Mouse (Mus musculus): ENCODE results near the gene Padi6. TPM values are rescaled to one million over a fixed set of nuclear protein-coding genes. Genes with fewer than 3 reads are reported as not detected.

Gene Padi6
- total RNA-seq, 2 experiments from 2014 or later = 0.21 to 0.69 TPM

DNA sequence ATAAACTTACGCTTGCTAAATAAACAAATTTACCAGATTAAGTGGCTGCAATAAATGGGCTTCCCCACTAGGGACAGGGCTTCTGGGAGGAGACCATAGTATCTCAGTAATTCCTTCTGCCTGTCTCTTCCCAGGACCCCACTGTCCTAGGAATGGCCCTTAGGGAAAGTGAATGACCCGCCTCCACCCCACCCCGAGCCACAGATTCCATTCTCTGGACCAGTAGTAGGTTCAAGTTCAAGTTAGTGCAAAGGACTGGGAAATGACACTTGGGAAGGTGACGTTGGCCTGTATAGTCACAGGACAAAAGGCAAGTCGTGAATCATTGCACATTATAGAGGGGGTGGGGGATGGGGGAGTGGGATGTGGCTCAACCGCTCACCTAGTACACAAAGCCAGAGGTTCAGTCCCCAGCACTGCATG lies 57.6 kb downstream of the Padi6 start:
- DNase-seq (ENCODE audit: low spot score in 2 of 2) = no peak

DNA sequence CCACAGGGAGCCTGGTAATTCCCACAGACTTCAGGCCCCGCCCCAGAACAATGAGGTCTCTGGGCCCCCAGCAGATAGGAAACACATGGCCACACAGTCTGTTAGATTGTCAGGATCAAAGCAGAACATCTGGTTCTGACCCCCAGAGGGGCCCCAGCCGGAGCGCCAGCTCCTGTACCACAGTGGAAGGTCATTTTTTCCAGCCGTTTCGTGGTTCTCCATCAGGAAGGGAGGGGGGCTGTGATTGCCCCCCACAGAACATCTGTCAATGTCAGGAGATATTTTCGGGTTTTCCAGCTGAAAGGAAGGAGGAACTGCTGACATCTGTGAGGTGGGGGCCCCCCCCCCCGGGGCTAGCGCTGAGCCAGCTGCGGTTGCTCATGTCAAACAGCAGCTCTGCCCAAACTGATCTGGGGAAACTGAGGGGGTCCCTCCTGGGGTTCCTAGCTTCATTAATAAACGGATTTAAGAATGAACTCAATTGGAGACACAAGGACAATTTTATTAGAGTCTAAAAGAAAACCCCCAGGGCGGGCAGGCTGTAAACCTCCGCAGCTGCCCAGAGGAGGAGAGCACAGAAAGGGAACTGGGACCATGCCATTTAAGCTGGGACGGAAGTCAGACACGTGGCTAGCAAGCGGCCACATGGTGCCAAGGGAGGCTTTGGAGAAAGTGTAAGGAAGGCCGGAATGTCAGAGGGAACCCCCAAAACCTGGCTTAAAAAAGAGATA lies 58.1 kb downstream of the Padi6 start:
- DNase-seq (ENCODE audit: low spot score in 2 of 2) = no peak

DNA sequence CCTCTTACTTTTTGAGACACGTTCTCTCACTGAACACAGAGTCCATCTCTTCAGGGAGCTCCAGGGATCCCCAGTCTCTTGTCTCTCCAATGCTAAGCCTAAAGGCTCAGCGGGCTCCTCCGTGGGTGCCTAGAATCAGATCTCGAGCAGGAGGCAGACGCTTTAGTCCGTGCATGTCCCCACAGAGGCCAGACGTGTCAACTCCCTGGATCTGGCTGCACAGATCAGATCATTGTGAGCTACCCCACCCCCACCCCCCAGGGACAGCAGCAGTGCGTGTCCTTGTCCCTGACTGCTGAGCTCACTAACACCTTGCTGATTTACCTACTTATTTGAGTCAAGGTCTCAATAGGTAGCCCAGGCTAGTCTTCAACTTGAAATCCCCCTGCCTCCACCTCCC lies 58.8 kb downstream of the Padi6 start:
- no peak for DNase-seq (ENCODE audit: low spot score in 2 of 2)

DNA sequence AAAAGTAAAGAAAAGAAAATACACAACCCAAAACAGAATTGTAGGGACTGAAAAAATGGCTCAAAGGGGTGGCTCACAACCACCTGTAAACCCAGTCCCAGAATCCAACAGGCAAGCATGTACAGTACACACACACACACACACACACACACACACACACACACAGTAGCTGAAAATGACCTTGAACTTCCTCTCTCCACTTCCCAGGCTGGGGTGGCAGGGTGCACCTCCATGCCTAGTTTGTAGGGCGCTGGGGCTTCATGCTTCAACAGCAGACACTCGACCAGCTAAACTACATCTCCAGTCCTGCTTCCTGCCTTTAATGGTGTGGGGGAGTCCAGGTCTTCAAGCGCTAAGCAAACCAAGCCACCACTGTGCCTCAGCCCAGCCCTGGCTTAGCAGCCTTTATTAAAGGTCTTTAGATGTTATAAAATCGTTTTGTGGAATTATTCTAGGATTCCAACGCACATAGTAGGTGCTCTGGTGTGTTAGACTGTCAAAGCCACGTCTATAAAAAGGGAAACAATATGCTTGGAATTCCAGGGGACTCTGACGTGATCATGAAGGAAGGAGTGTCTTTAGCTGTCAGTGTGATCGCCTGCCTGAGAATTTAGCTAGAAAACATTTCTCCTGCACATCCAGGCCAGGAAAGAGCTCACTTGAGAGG lies 61.6 kb downstream of the Padi6 start:
- DNase-seq (ENCODE audit: low spot score in 2 of 2) = no peak

DNA sequence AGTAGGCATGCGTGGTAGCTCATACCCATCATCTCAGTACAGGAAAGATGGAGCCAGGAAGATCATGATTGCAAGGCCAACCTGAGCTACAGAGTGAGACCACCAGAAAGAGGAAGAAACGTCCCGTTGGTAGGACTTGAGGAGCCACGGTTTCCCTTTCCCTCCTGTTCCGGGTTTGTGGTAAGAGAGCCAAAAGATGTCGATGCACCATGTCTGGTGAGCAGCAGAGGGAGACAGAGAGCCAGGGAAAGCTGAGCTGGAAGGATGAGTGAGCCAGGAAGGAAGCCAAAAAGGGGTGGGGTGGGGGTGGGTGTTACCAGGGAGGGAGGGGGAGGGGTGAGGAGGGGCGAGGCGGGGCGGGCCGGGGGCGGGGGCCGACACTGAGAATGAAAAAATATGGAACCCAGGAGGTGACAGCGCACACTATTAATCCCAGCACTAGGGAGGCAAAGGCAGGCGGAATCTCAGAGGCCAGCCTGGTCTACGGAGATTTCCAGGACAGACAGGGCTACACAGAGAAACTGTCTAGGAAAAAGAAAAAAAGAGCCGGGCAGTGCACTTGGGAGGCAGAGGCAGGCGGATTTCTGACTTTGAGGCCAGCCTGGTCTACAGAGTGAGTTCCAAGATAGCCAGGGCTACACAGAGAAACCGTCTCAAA lies 62.6 kb downstream of the Padi6 start:
- DNase-seq (ENCODE audit: low spot score in 2 of 2) = peak; percentile 89

DNA sequence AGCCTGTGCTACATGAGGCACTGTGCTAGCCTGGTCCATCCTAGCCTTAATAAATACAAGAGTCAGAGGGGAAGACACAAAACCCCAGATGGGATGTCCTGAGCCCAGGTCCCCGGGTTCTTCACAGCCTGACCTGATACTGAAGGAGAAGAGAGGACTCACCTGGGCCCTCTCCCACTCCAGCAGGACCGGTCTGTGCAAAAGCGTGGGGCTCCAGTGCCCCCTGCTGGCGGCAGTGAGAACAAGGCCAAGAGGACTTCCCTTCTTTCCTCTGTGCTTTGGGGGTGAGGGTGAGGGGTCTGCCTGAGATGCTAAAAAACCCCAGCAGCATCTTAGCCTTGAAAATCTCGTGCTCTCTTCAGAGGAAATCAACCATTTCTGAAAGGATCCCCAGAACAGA lies 63.4 kb downstream of the Padi6 start:
- peak in 1 of 2 experiments; percentile 62 for DNase-seq (ENCODE audit: low spot score in 2 of 2)

Small RNA genes within 50 kb of the gene (microRNA-seq; reads per million reads assigned to microRNA genes)
- gene Gm23045 (0 reads per million in 2 experiments), gene Gm25951 (0 reads per million in 2 experiments)

Other genes with a start within 250 kb of the Padi6 start
- 10 to 100 TPM; 45.5 to 60.7 TPM for gene Arhgef10l, start 76.6 kb downstream of the Padi6 start, total RNA-seq (2021)
- gene Rcc2, start 42.1 kb downstream of the Padi6 start, total RNA-seq (2021) = 10 to 100 TPM; 64.7 to 68.5 TPM
- gene Padi4, start 31.6 kb upstream of the Padi6 start, total RNA-seq (2021) = not detected
- under 1 TPM in 1 of 2 experiments, not detected in 1; 0.11 TPM for gene Padi3, start 68.0 kb upstream of the Padi6 start, total RNA-seq (2021)
- not detected for gene Padi1, start 103.1 kb upstream of the Padi6 start, total RNA-seq (2021)
- 1 to 10 TPM; 8.0 to 9.6 TPM for gene Padi2, start 163.7 kb upstream of the Padi6 start, total RNA-seq (2021)
- gene Sdhb, start 218.6 kb upstream of the Padi6 start, total RNA-seq (2021) = 100 to 1,000 TPM; 202 to 204 TPM
- gene Atp13a2, start 244.2 kb upstream of the Padi6 start, total RNA-seq (2021) = 100 to 1,000 TPM; 233 to 238 TPM

Measured in layer of hippocampus, postnatal 10 days (tissue).